Mouse (Mus musculus) cortical plate, adult 2 months (tissue): ENCODE results near the gene Naaladl2. TPM values are rescaled to one million over a fixed set of nuclear protein-coding genes. Genes with fewer than 3 reads are reported as not detected.

Source experiments
- H3K27ac ChIP-seq: fragments of 200-500 bp; 2 replicates; pipeline ENCODE4 v1.5.1; 2012; ENCODE audit warnings: low read length, control low read depth, inconsistent platforms; ENCODE audit not compliant: insufficient read depth
- H3K4me1 ChIP-seq: fragments of 200-500 bp; 2 replicates; pipeline ENCODE4 v1.6.1; 2011; ENCODE audit warnings: low read length; ENCODE audit not compliant: control insufficient read depth, insufficient read depth
- H3K4me3 ChIP-seq: fragments of 200-500 bp; 2 replicates; pipeline ENCODE4 v1.5.1; 2011; ENCODE audit warnings: mild to moderate bottlenecking, low read length, control low read depth; ENCODE audit not compliant: insufficient read depth
- CTCF ChIP-seq: fragments of 200-500 bp; IDR thresholded peaks from 2 replicates; pipeline ENCODE4 v1.5.1; 2011; ENCODE audit warnings: mild to moderate bottlenecking, control low read depth, low read length; ENCODE audit not compliant: insufficient read depth; ENCODE audit errors: extremely low read depth
- POLR2A ChIP-seq: fragments of 200-500 bp; IDR thresholded peaks from 2 replicates; pipeline ENCODE4 v1.6.1; 2011; ENCODE audit warnings: mild to moderate bottlenecking, low read length, control low read depth; ENCODE audit not compliant: insufficient read depth; ENCODE audit errors: extremely low read depth
- polyA plus RNA-seq: library from polyadenylated mRNA; depleted of rRNA; stranded (reverse); fragments of >200 nt; gene quantifications from 2 replicates; pipeline ENCODE4 v1.2.3, GENCODE M21; 2012; rRNA removed

The Naaladl2 gene
- 1.0 and 1.1 TPM in 2 replicates for polyA plus RNA-seq

DNA sequence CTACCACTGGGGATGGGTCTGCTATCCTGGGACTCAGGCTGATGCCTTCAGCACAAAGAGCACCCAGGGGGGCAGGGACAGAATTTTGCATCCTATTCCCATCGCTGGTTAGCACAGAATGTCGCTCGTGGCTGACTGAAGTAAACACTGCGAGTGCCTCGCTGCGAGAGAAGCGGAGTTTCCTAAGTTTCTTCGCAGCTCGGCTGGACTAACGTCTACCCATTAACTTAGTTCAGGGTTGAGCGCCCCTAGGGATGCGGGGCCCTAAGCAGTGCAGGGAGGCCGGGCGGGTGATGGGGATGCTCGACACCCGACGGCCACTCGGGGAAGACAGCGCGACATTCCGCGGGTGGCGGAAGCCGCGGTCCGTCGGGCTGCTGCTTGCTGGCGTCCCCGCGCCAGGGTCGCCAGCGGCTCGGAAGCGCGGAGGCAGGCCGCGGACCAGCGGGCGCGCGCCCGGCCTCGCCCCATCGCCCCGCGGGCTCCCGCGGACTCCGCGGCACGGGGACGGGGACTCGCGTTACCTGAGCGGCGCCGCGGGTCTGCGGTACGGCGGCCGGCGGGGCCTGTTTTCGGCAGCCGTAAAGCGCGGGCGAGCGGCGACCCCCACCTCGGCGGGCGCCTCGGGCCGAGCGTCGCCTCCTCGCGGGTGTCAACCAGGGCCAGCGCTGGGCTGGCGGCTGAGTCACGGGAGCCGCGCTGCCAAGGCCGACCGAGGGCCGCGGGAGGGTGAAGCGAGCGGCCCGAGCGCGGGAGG, at the start of gene Naaladl2:
TSS of gene Naaladl2 (minus strand) at position 707 of the 757 bp plus-strand sequence.
- TF ChIP-seq POLR2A (0 out of 2 replicates have a peak, but pooled peaks have one; percentile 29), CTCF (no peak)
- Histone ChIP-seq H3K27ac (peak within 1 kb of the TSS; percentile 96), H3K4me3 (peak within 1 kb of the TSS; percentile 85), H3K4me1 (peaks cover 1% of the 10 kb centered on the region; the same call in 1 of the 2 replicates)

DNA sequence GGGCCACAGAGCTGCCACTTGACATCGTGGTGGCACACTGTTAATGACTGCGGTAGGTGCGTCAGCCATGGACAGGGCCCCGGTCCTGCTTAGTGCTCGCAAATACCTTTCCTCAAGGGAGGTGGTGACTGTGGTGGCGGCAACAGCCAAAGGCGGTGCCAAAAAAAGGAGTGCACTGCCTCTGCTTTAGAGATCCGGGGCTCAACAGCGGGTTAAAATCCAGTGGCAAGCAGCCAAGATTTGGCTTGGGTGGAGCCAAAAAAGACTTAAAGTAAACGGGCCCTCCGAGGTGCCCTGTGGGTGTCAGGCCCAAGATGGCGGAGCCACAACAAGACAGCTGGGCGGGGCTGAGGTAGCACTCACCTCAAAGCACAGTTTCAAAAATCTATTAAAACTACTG, 7.7 kb upstream of the Naaladl2 start:
- TF ChIP-seq POLR2A = no peak
- no peak for TF ChIP-seq CTCF
- H3K4me3 ChIP-seq = no peak overlapping the region
- H3K27ac ChIP-seq = no peak overlapping the region
- H3K4me1 ChIP-seq = no peaks in the 10 kb centered on the region

DNA sequence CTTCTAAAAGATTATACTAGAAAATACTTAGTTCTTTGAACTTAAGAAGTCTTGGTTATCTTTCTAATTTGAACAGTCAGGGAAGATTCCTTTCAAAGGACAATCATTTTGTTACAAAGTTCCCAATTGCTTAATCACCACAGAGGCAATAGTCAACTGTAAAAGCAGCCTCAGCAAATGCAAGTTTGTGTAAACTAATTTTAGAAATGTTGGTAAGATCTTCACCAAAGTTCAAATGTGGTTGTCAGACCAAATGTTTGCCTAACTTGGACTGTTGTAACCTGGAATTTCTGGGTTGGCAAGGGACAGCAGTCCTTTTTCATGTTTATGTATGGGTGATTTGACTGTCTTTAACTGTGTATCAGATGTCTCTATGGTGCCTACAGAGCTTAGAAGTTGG, 3.2 kb upstream of the Naaladl2 start:
- TF ChIP-seq CTCF (no peak), POLR2A (no peak)
- Histone ChIP-seq H3K27ac (no peak overlapping the region), H3K4me1 (peaks cover 1% of the 10 kb centered on the region; the same call in 1 of the 2 replicates), H3K4me3 (no peak overlapping the region)

DNA sequence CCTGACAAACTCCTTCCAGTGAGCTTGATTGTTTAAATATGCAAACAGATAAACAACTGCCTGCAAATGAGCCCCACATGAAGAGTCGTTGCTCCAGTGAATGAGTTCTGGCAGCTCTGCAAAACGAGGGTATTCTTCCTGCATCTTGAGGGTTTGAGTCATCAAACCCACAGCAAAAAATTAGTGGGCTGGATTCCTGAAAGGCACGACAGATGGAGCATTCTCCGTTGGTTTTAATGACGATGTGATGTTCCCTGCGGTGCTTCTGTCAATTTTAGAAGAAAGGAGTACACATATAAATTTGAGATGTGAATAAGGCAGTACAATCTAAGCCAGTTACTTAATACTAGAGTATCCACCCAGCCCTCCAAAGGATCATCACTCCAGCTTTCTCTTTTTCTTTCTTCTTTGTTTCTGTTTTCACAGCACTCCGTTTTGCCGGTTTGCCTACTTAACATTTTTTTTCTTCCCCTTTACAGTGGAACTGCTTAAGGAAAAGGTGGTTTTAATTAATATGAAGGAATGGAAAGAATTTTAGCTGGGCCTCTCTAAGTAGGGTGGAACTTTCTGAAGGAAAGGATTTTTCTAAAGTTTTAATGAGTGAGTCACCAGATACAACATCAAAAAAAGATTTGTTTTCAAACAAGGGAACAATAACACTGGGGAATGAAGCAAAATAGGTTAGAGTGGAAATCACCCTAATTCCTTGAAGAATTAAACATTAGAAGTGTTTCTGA, 1.1 kb upstream of the Naaladl2 start:
- no peak overlapping the region for H3K27ac ChIP-seq
- TF ChIP-seq POLR2A (no peak), CTCF (no peak)
- H3K4me1 ChIP-seq = peaks cover 1% of the 10 kb centered on the region; the same call in 1 of the 2 replicates
- no peak overlapping the region for H3K4me3 ChIP-seq

DNA sequence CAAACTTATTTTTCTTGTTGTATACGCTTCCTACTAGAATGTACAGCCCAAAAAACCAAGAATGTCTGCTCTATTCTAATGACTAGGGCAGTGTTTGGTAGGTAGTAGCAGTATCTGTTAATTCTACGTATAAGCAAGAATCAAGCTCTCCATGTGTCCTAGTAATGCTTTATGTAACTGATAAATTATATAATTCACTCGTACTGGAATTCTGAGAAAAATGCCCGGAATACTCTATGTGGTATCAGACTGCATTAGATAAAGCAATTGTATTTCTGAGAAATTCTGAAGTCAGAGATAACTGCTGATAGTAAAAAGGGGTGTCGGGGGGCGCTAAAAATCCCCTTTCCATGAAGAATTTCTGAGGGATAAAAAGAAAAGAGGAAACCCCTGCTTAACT, 950 bp downstream of the Naaladl2 start:
- H3K27ac ChIP-seq = peak overlapping the region; percentile 96
- H3K4me3 ChIP-seq = peak overlapping the region; percentile 85
- no peak for TF ChIP-seq CTCF
- TF ChIP-seq POLR2A = no peak
- H3K4me1 ChIP-seq = peaks cover 1% of the 10 kb centered on the region; the same call in 1 of the 2 replicates

DNA sequence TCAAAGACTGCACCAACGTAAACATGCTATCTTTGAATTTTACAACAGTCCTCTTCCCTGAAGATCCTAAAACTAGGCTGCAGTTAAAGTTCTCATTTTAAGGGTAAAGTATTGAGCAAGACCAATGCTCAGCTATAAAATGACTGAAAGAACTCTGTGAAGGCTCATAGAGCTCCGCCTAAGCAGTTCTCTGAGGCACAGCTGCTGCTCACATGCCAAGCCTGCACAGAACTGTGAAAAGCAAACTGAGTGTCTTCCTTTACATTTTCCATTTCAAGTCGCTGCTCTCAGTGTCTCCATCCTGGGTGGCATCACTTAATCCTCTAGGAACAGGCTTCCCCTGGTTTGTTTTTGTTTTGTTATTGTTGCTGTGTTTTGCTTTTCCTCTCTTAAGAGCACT, 12.2 kb downstream of the Naaladl2 start:
- Histone ChIP-seq H3K4me3 (no peak overlapping the region), H3K27ac (no peak overlapping the region), H3K4me1 (no peaks in the 10 kb centered on the region)
- no peak for TF ChIP-seq POLR2A

DNA sequence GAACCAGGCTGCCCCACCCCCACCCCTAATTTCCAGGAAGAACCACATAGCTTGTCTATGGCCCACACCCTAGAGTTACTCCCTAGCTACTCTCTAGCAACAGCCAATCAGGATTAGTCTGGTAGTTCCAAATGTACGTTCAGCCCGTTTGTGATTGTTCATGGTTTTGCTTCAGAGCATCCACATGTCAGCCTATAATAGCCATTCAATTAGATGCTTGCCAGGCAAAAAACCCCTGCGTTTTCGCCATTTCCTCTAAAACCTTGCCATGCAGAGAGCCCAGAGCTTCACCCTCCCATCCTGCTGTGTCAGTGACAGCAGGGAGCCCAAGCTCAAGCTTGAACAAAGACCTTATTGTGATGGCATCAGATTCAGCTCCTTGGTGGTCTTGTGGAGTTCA, 16.2 kb downstream of the Naaladl2 start:
- no peaks in the 10 kb centered on the region for H3K4me1 ChIP-seq
- H3K27ac ChIP-seq = no peak overlapping the region
- TF ChIP-seq POLR2A (no peak), CTCF (no peak)
- no peak overlapping the region for H3K4me3 ChIP-seq

DNA sequence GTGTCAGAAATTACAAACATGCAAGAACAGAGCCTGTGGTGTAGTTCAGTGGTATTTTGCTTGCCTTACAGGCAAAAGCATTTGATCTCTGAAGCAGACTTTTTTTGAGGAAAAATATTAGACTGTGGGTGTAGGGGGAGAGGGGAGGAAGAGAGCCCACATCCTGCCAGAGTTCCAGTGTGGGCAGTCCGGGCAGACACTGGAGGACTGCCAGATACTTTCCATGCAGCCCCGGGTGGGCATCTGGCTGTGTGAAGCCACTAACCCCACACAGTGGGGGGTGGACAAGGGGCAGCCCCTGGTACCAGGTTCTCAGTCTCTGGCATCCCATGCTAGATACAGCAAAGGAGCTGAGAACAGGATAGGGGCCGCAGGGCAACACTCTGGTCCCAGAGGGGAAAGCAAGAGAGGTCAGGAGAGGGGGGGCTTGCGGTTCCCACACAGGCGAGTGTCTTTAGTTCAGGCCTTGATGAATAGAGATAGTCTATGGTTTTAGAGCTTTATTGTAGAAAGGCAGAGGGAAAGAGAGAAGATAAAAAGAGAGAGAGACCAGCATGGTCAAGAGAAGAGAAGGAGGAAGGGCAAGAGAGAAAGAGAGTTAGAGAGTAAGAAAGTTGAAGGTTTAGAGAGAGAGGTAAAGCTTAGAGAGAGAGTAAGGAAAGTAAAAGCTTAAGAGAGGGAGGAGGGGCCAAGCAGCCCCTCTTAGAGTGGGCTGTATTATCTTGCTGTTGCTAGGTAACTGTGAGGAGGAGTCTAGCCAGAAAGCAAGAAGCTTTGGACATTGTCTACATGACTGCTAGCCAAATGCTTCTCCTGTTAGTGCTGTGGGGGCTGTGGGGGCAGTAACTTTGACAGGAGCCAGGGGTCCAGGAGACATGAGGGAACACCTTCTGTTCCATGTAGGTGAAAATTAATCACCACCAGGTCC, 18.9 kb downstream of the Naaladl2 start:
- H3K4me1 ChIP-seq = no peaks in the 10 kb centered on the region
- TF ChIP-seq CTCF = no peak
- TF ChIP-seq POLR2A = no peak
- H3K4me3 ChIP-seq = no peak overlapping the region
- H3K27ac ChIP-seq = no peak overlapping the region

DNA sequence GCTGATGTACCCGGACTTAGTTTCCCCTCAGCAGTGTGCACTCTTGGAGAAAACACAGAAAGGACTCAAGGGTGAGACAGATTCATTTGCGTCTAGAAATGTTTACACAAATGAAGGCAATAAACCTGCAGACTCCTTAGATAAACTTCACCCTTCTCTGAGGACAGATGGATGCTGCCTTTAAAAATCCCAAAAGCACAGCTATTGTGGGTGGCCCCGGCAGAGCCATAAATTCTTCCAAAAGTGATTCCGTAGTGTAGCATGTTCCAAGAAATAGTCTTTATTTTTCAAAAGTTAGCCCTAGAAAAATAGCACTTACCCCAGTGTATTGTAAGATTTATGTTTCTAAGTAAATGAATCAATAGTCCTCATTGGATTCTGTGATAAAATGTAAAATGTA, 31.0 kb downstream of the Naaladl2 start:
- Histone ChIP-seq H3K27ac (no peak overlapping the region), H3K4me3 (no peak overlapping the region), H3K4me1 (no peaks in the 10 kb centered on the region)
- TF ChIP-seq POLR2A = no peak
- no peak for TF ChIP-seq CTCF

DNA sequence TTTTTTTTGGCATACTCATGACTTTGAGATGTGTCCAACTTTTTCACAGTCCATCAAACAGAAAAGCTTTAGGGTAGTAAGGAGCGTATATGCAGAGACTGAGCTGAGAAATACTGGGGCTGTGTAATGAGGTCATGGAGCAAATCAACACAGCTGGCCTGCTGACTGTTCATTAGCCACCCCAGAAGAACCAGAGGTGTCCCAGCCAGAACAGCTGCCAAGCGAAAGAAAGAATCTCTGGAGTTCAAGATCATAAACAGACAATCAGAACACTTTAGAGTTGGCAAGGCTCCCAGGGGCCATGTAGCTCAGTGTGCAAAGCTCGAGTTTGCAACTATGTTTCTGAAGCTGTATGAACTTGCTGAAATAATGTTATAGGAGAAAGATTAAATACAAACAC, 35.1 kb downstream of the Naaladl2 start:
- H3K4me3 ChIP-seq = no peak overlapping the region
- H3K4me1 ChIP-seq = no peaks in the 10 kb centered on the region
- H3K27ac ChIP-seq = no peak overlapping the region
- TF ChIP-seq POLR2A (no peak), CTCF (no peak)
